Mouse (Mus musculus) heart, embryonic 13.5 days (tissue): ENCODE measurements around the gene Lmtk3. TPM values are rescaled to one million over a fixed set of nuclear protein-coding genes. Genes with fewer than 3 reads are reported as not detected.

Experiments used
- ATAC-seq: fragments of 200-750 bp; cut with Nextera tagmentation; 2 replicates; pipeline ENCODE4 v1.8.0; 2017; ENCODE audit warnings: moderate TSS enrichment; ENCODE audit not compliant: insufficient number of reproducible peaks, low FRiP score, low TSS enrichment; ENCODE audit errors: extremely low read depth
- H3K27ac ChIP-seq: fragments of 300-500 bp; sonication (generic); replicated peaks from 2 replicates; pipeline ENCODE4 v1.5.1; 2015; ENCODE audit warnings: moderate library complexity, mild to moderate bottlenecking, inconsistent platforms
- H3K27me3 ChIP-seq: fragments of 300-500 bp; sonication (generic); replicated peaks from 2 replicates; pipeline ENCODE4 v1.6.1; 2015; ENCODE audit warnings: mild to moderate bottlenecking, inconsistent platforms
- H3K36me3 ChIP-seq: fragments of 300-500 bp; sonication (generic); 2 replicates; pipeline ENCODE4 v1.6.1; 2015; ENCODE audit warnings: mild to moderate bottlenecking, inconsistent platforms
- H3K4me1 ChIP-seq: fragments of 300-500 bp; sonication (generic); 2 replicates; pipeline ENCODE4 v1.6.1; 2015; ENCODE audit warnings: inconsistent platforms
- H3K4me2 ChIP-seq: fragments of 300-500 bp; sonication (generic); 2 replicates; pipeline ENCODE4 v1.6.1; 2015; ENCODE audit warnings: inconsistent platforms, mild to moderate bottlenecking, moderate library complexity
- H3K4me3 ChIP-seq: fragments of 300-500 bp; sonication (generic); 2 replicates; pipeline ENCODE4 v1.5.1; 2015; ENCODE audit warnings: moderate library complexity, mild to moderate bottlenecking, inconsistent platforms
- H3K9ac ChIP-seq: fragments of 300-500 bp; sonication (generic); 2 replicates; pipeline ENCODE4 v1.6.1; 2015; ENCODE audit warnings: inconsistent platforms, mild to moderate bottlenecking, moderate library complexity
- H3K9me3 ChIP-seq: fragments of 300-500 bp; sonication (generic); 2 replicates; pipeline ENCODE4 v1.6.1; 2016; ENCODE audit warnings: inconsistent platforms
- WGBS: fragments of 180-500 bp; shearing (Covaris S2); methylation state at CpG from one replicate; pipeline ENCODE4 v1.1.7; 2015; ENCODE audit warnings: mixed read lengths; 5-methylcytosine and 5-hydroxymethylcytosine counted together
- polyA plus RNA-seq: library from polyadenylated mRNA; unstranded; fragments of >200 nt; fragmentation: Nextera tagmentation; extraction: Ambion mirVana; gene quantifications from 2 replicates; pipeline ENCODE4 v1.2.1, GENCODE M21; 2015

Lmtk3 gene
- polyA plus RNA-seq, 1 experiment from 2014 or later, result 0.80 TPM

DNA sequence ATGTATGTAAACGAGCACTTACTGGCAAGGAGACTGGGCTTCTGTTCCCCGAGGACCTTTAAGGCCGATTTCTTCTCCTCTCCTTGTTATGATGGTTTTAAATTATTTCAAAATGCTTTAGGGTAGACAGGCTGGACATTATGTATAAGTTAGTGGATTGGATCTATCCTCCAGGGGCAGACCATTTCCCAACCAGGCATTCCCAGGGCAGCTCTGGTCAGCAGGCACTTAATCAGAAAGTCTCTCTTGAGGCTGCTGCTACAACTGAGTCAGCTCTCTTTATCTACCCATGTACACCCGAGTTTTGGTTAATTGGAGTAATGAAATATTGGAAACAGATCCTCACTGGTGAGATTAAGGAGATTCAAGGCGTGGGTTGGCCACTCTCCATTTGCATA, 47.6 kb downstream of the Lmtk3 start:
- Histone ChIP-seq H3K4me2 (peak overlapping the region; percentile 91), H3K4me1 (peaks cover 26% of the 10 kb centered on the region), H3K27ac (no peak overlapping the region), H3K27me3 (peaks cover 51% of the 10 kb centered on the region), H3K9ac (peak overlapping the region; percentile 89), H3K36me3 (peaks cover 36% of the 10 kb centered on the region), H3K4me3 (peak overlapping the region; percentile 95), H3K9me3 (no peaks in the 10 kb centered on the region)
- 17% methylated on average over 5 of the region's 5 CpGs for WGBS
- no peak for ATAC-seq

- peaks cover 23% of the 10 kb centered on the region for H3K36me3 ChIP-seq
- H3K9ac ChIP-seq, result peak overlapping the region; percentile 75; the same call in 1 of the 2 replicates
- WGBS, result 7% methylated on average over 30 of the region's 30 CpGs
- H3K27ac ChIP-seq, result no peak overlapping the region
- H3K9me3 ChIP-seq, result no peaks in the 10 kb centered on the region
- peaks cover 60% of the 10 kb centered on the region for H3K27me3 ChIP-seq
- H3K4me3 ChIP-seq, result peak overlapping the region; percentile 54
- peak overlapping the region; percentile 69 for H3K4me2 ChIP-seq
- ATAC-seq, result no peak
- peaks cover 26% of the 10 kb centered on the region for H3K4me1 ChIP-seq
Measured at GRCm38 (mm10) chr7:45832428-45832827, 48.9 kb downstream of the Lmtk3 start.

GRCm38 (mm10) chr7:45833148-45833790, 49.7 kb downstream of the Lmtk3 start:
- under 1% methylated on average over 72 of the region's 86 CpGs for WGBS
- no peak for ATAC-seq
- H3K27me3 ChIP-seq, result peaks cover 60% of the 10 kb centered on the region

GRCm38 (mm10) chr7:45833924-45834323, 50.4 kb downstream of the Lmtk3 start:
- Histone ChIP-seq H3K27ac (no peak overlapping the region), H3K36me3 (peaks cover 8% of the 10 kb centered on the region), H3K4me2 (peak overlapping the region; percentile 69), H3K4me3 (peak overlapping the region; percentile 54), H3K9me3 (no peaks in the 10 kb centered on the region), H3K4me1 (peaks cover 26% of the 10 kb centered on the region), H3K9ac (peak overlapping the region; percentile 75), H3K27me3 (peaks cover 60% of the 10 kb centered on the region)
- ATAC-seq, result no peak
- WGBS, result 2% methylated on average over 31 of the region's 31 CpGs

More at GRCm38 (mm10) chr7:45833148-45833790, 49.7 kb downstream of the Lmtk3 start:
- peak overlapping the region; percentile 54 for H3K4me3 ChIP-seq
- no peak overlapping the region for H3K27ac ChIP-seq
- peak overlapping the region; percentile 75 for H3K9ac ChIP-seq
- H3K4me2 ChIP-seq, result peak overlapping the region; percentile 69
- peaks cover 14% of the 10 kb centered on the region for H3K36me3 ChIP-seq
- H3K4me1 ChIP-seq, result peaks cover 26% of the 10 kb centered on the region
- H3K9me3 ChIP-seq, result no peaks in the 10 kb centered on the region

DNA sequence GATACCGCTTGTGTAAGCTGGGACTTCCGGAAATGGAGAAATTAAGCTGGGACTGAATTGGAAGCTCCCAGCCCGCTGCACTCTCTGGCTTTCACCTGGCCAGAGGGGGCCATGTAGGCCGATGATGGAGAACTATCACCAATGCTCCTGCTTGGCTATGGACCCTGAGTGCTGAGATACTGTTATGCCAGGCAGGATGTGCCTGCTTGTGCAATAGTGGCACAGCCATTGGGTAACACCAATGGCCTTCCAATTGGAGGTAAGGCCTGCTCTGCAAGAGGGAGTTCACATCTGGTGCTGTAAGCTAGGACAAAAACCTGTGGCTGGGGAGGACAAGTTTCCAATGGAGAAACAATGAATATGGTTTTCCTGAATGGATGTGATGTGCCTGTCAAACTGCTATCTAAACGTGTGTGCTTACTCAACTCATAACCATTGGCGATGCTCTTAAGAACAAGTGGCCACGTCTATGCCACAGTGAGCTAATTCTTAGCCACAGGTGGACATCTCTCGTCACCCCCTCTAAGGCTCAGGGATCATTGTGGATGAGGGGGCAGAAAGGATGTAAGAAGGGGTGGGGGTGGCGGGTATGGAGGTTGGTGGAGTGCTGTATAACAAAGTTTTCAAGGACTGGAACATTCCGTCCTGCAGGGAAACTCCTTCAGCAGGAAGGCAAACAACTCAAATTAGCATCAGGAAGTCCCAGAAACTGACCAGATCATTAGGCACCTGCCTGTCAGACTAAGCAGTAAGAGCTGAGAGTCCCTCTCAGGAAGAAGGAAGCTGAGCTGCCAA, 59.6 kb downstream of the Lmtk3 start:
- H3K9ac ChIP-seq, result no peak overlapping the region
- H3K4me3 ChIP-seq, result no peak overlapping the region
- ATAC-seq, result no peak
- no peaks in the 10 kb centered on the region for H3K9me3 ChIP-seq
- no peaks in the 10 kb centered on the region for H3K36me3 ChIP-seq
- peaks cover 65% of the 10 kb centered on the region for H3K27me3 ChIP-seq
- no peaks in the 10 kb centered on the region for H3K4me1 ChIP-seq
- 79% methylated on average over 10 of the region's 10 CpGs for WGBS
- H3K4me2 ChIP-seq, result no peak overlapping the region
- H3K27ac ChIP-seq, result no peak overlapping the region

- 19% methylated on average over 6 of the region's 6 CpGs for WGBS
- no peak overlapping the region for H3K27ac ChIP-seq
- no peak overlapping the region for H3K4me3 ChIP-seq
- no peak overlapping the region for H3K9ac ChIP-seq
- no peaks in the 10 kb centered on the region for H3K9me3 ChIP-seq
- ATAC-seq, result no peak
- H3K36me3 ChIP-seq, result no peaks in the 10 kb centered on the region
- H3K4me1 ChIP-seq, result no peaks in the 10 kb centered on the region
- H3K4me2 ChIP-seq, result no peak overlapping the region
- H3K27me3 ChIP-seq, result peaks cover 49% of the 10 kb centered on the region
Measured at GRCm38 (mm10) chr7:45848447-45849027, 65.0 kb downstream of the Lmtk3 start.

- 40% methylated on average over 3 of the region's 3 CpGs for WGBS
- no peak overlapping the region for H3K9ac ChIP-seq
- no peak for ATAC-seq
- peaks cover 47% of the 10 kb centered on the region for H3K27me3 ChIP-seq
- no peak overlapping the region for H3K27ac ChIP-seq
- no peaks in the 10 kb centered on the region for H3K9me3 ChIP-seq
- no peaks in the 10 kb centered on the region for H3K4me1 ChIP-seq
- no peaks in the 10 kb centered on the region for H3K36me3 ChIP-seq
- H3K4me3 ChIP-seq, result no peak overlapping the region
- H3K4me2 ChIP-seq, result no peak overlapping the region
Measured at GRCm38 (mm10) chr7:45850661-45851060, 67.1 kb downstream of the Lmtk3 start.

- H3K9me3 ChIP-seq, result no peaks in the 10 kb centered on the region
- H3K27me3 ChIP-seq, result peaks cover 58% of the 10 kb centered on the region
- ATAC-seq, result no peak
Measured at GRCm38 (mm10) chr7:45853089-45853488, 69.6 kb downstream of the Lmtk3 start.

More at GRCm38 (mm10) chr7:45853089-45853488, 69.6 kb downstream of the Lmtk3 start:
- Histone ChIP-seq H3K27ac (no peak overlapping the region), H3K9ac (no peak overlapping the region), H3K4me1 (peaks cover 14% of the 10 kb centered on the region), H3K36me3 (no peaks in the 10 kb centered on the region), H3K4me2 (no peak overlapping the region), H3K4me3 (no peak overlapping the region)
- 79% methylated on average over 12 of the region's 12 CpGs for WGBS

Other genes with a start within 250 kb of the Lmtk3 start
- gene Hsd17b14, start 228.8 kb upstream of the Lmtk3 start, polyA plus RNA-seq, result 0.43 and 0.52 TPM in 2 replicates
- 65.4 and 66.3 TPM in 2 replicates for gene Bcat2, start 213.6 kb upstream of the Lmtk3 start, polyA plus RNA-seq
- not detected in 2 replicates for gene Fgf21, start 168.2 kb upstream of the Lmtk3 start, polyA plus RNA-seq
- gene Fut1, start 166.4 kb upstream of the Lmtk3 start, polyA plus RNA-seq, result not detected in 2 replicates
- gene Izumo1, start 161.9 kb upstream of the Lmtk3 start, polyA plus RNA-seq, result 0.11 and 0.19 TPM in 2 replicates
- gene Rasip1, start 156.2 kb upstream of the Lmtk3 start, polyA plus RNA-seq, result 17.1 and 18.9 TPM in 2 replicates
- 3.3 and 5.0 TPM in 2 replicates for gene Mamstr, start 143.8 kb upstream of the Lmtk3 start, polyA plus RNA-seq
- gene Fut2, start 117.3 kb upstream of the Lmtk3 start, polyA plus RNA-seq, result 0.86 and 1.1 TPM in 2 replicates
- 0.11 TPM in 1 of 2 replicates, not detected in the other for gene Ntn5, start 99.7 kb upstream of the Lmtk3 start, polyA plus RNA-seq
- 0.29 and 0.47 TPM in 2 replicates for gene Sec1, start 89.3 kb upstream of the Lmtk3 start, polyA plus RNA-seq
- 5.4 and 6.0 TPM in 2 replicates for gene Car11, start 83.9 kb upstream of the Lmtk3 start, polyA plus RNA-seq
- gene Dbp, start 78.7 kb upstream of the Lmtk3 start, polyA plus RNA-seq, result 2.2 and 3.5 TPM in 2 replicates
- gene Rpl18, start 68.3 kb upstream of the Lmtk3 start, polyA plus RNA-seq, result 630 and 695 TPM in 2 replicates
- gene Sphk2, start 65.7 kb upstream of the Lmtk3 start, polyA plus RNA-seq, result 16.7 and 17.5 TPM in 2 replicates
- 0.20 and 0.31 TPM in 2 replicates for gene Fam83e, start 62.5 kb upstream of the Lmtk3 start, polyA plus RNA-seq
- gene Spaca4, start 57.9 kb upstream of the Lmtk3 start, polyA plus RNA-seq, result not detected in 2 replicates
- 0.24 and 0.38 TPM in 2 replicates for gene Sult2b1, start 931 bp downstream of the Lmtk3 start, polyA plus RNA-seq
- gene Cyth2, start 30.8 kb downstream of the Lmtk3 start, polyA plus RNA-seq, result 90.1 and 103 TPM in 2 replicates
- 0.39 and 0.43 TPM in 2 replicates for gene Kcnj14, start 41.0 kb downstream of the Lmtk3 start, polyA plus RNA-seq
- gene Grwd1, start 47.2 kb downstream of the Lmtk3 start, polyA plus RNA-seq, result 41.9 and 44.1 TPM in 2 replicates
- gene Kdelr1, start 89.0 kb downstream of the Lmtk3 start, polyA plus RNA-seq, result 56.4 and 58.7 TPM in 2 replicates
- 0.13 and 0.23 TPM in 2 replicates for gene Grin2d, start 94.6 kb downstream of the Lmtk3 start, polyA plus RNA-seq
- gene Syngr4, start 113.0 kb downstream of the Lmtk3 start, polyA plus RNA-seq, result 0.90 and 1.1 TPM in 2 replicates
- gene Tmem143, start 113.2 kb downstream of the Lmtk3 start, polyA plus RNA-seq, result 5.8 and 6.8 TPM in 2 replicates
- 84.1 and 92.1 TPM in 2 replicates for gene Emp3, start 137.7 kb downstream of the Lmtk3 start, polyA plus RNA-seq
- gene Ccdc114, start 140.3 kb downstream of the Lmtk3 start, polyA plus RNA-seq, result 2.7 and 3.4 TPM in 2 replicates
- gene Abcc6, start 246.6 kb downstream of the Lmtk3 start, polyA plus RNA-seq, result 0.11 and 0.23 TPM in 2 replicates
- gene Nomo1, start 250.0 kb downstream of the Lmtk3 start, polyA plus RNA-seq, result 37.7 and 39.2 TPM in 2 replicates